Mouse (Mus musculus): ENCODE results near the gene Tas2r126. TPM values are rescaled to one million over a fixed set of nuclear protein-coding genes. Genes with fewer than 3 reads are reported as not detected.

Tas2r126 gene
- polyA plus RNA-seq, 1 experiment from 2014 or later: not detected

Other genes with a start within 250 kb of the Tas2r126 start
- not detected in 2 replicates for gene Tas2r144, start 219.2 kb upstream of the Tas2r126 start, polyA plus RNA-seq (2015; fragmentation: Nextera tagmentation; extraction: Ambion mirVana)
- 43.6 and 46.2 TPM in 2 replicates for gene Gstk1, start 188.6 kb upstream of the Tas2r126 start, polyA plus RNA-seq (2015; fragmentation: Nextera tagmentation; extraction: Ambion mirVana)
- gene Tmem139, start 172.6 kb upstream of the Tas2r126 start, polyA plus RNA-seq (2015; fragmentation: Nextera tagmentation; extraction: Ambion mirVana): 3.6 and 4.1 TPM in 2 replicates
- gene Casp2, start 169.6 kb upstream of the Tas2r126 start, polyA plus RNA-seq (2015; fragmentation: Nextera tagmentation; extraction: Ambion mirVana): 73.4 and 73.5 TPM in 2 replicates
- gene Clcn1, start 147.8 kb upstream of the Tas2r126 start, polyA plus RNA-seq (2015; fragmentation: Nextera tagmentation; extraction: Ambion mirVana): 0.14 and 0.24 TPM in 2 replicates
- gene Fam131b, start 109.9 kb upstream of the Tas2r126 start, polyA plus RNA-seq (2015; fragmentation: Nextera tagmentation; extraction: Ambion mirVana): 0.06 and 0.14 TPM in 2 replicates
- 161 and 167 TPM in 2 replicates for gene Zyx, start 84.9 kb upstream of the Tas2r126 start, polyA plus RNA-seq (2015; fragmentation: Nextera tagmentation; extraction: Ambion mirVana)
- gene Epha1, start 61.3 kb upstream of the Tas2r126 start, polyA plus RNA-seq (2015; fragmentation: Nextera tagmentation; extraction: Ambion mirVana): 14.2 and 16.9 TPM in 2 replicates
- gene Tas2r143, start 34.3 kb upstream of the Tas2r126 start, polyA plus RNA-seq (2015; fragmentation: Nextera tagmentation; extraction: Ambion mirVana): not detected in 2 replicates
- not detected in 2 replicates for gene Tas2r135, start 29.1 kb upstream of the Tas2r126 start, polyA plus RNA-seq (2015; fragmentation: Nextera tagmentation; extraction: Ambion mirVana)
- not detected in 2 replicates for gene Olfr458, start 30.7 kb downstream of the Tas2r126 start, polyA plus RNA-seq (2015; fragmentation: Nextera tagmentation; extraction: Ambion mirVana)
- not detected in 2 replicates for gene Olfr457, start 41.8 kb downstream of the Tas2r126 start, polyA plus RNA-seq (2015; fragmentation: Nextera tagmentation; extraction: Ambion mirVana)
- 0.15 TPM in 1 of 2 replicates, not detected in the other for gene Olfr456, start 52.7 kb downstream of the Tas2r126 start, polyA plus RNA-seq (2015; fragmentation: Nextera tagmentation; extraction: Ambion mirVana)
- gene Olfr455, start 113.1 kb downstream of the Tas2r126 start, polyA plus RNA-seq (2015; fragmentation: Nextera tagmentation; extraction: Ambion mirVana): not detected in 2 replicates
- gene Tcaf3, start 163.2 kb downstream of the Tas2r126 start, polyA plus RNA-seq (2015; fragmentation: Nextera tagmentation; extraction: Ambion mirVana): not detected in 2 replicates
- gene Tcaf2, start 210.7 kb downstream of the Tas2r126 start, polyA plus RNA-seq (2015; fragmentation: Nextera tagmentation; extraction: Ambion mirVana): 9.0 TPM in 2 replicates

Measured in lung, embryonic 15.5 days (tissue).